Mouse (Mus musculus) limb, embryonic 12.5 days (tissue): Measurements from ENCODE around the gene Vps52. TPM values are rescaled to one million over a fixed set of nuclear protein-coding genes. Genes with fewer than 3 reads are reported as not detected.

ENCODE experiments used
- ATAC-seq: fragments of 200-750 bp; cut with Nextera tagmentation; 2 replicates; pipeline ENCODE4 v1.8.0; 2017; ENCODE audit warnings: low read depth, moderate TSS enrichment; ENCODE audit not compliant: insufficient number of reproducible peaks, insufficient read depth, low FRiP score, low TSS enrichment
- H3K27ac ChIP-seq: fragments of 300-500 bp; sonication (generic); 2 replicates; pipeline ENCODE4 v1.5.1; 2016; ENCODE audit warnings: mild to moderate bottlenecking, moderate library complexity
- H3K27me3 ChIP-seq: fragments of 300-500 bp; sonication (generic); 2 replicates; pipeline ENCODE4 v1.6.1; 2016; ENCODE audit warnings: mild to moderate bottlenecking, moderate library complexity
- H3K36me3 ChIP-seq: fragments of 300-500 bp; sonication (generic); 2 replicates; pipeline ENCODE4 v1.6.1; 2016; ENCODE audit warnings: mild to moderate bottlenecking, moderate library complexity
- H3K4me1 ChIP-seq: fragments of 300-500 bp; sonication (generic); replicated peaks from 2 replicates; pipeline ENCODE4 v1.6.1; 2016
- H3K4me2 ChIP-seq: fragments of 300-500 bp; sonication (generic); 2 replicates; pipeline ENCODE4 v1.6.1; 2016; ENCODE audit warnings: mild to moderate bottlenecking, moderate library complexity
- H3K4me3 ChIP-seq: fragments of 300-500 bp; sonication (generic); replicated peaks from 2 replicates; pipeline ENCODE4 v1.5.1; 2016; ENCODE audit warnings: mild to moderate bottlenecking
- H3K9ac ChIP-seq: fragments of 300-500 bp; sonication (generic); replicated peaks from 2 replicates; pipeline ENCODE4 v1.6.1; 2016; ENCODE audit warnings: mild to moderate bottlenecking, moderate library complexity
- H3K9me3 ChIP-seq: fragments of 300-500 bp; sonication (generic); 2 replicates; pipeline ENCODE4 v1.6.1; 2016; ENCODE audit warnings: mild to moderate bottlenecking, moderate library complexity
- WGBS: fragments of 180-500 bp; shearing (Covaris S2); methylation state at CpG from one replicate; pipeline ENCODE4 v1.1.7; 2016; 5-methylcytosine and 5-hydroxymethylcytosine counted together
- polyA plus RNA-seq: library from polyadenylated mRNA; unstranded; fragments of >200 nt; fragmentation: Nextera tagmentation; extraction: Ambion mirVana; gene quantifications from 2 replicates; pipeline ENCODE4 v1.2.1, GENCODE M21; 2016

Gene Vps52
- polyA plus RNA-seq, 1 experiment from 2014 or later, result 53.3 TPM

DNA sequence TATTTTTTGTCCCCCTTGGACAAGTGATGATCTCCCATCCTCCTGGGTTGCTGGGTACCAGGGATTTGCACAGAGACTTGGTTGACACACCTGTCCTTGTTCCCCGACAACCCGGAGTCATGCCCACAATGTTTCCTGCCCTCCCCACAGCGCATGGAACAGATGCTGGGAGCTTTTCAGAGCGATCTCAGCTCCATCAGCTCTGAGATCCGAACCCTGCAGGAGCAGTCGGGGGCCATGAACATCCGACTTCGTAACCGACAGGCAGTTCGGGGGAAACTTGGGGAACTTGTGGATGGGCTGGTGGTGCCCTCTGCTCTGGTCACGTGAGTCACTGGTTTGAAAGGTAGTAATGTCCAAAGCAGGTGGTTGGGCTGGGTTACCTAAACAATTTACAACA lies 2.8 kb downstream of the Vps52 start:
- ATAC-seq, result no peak
- Histone ChIP-seq H3K36me3 (peaks cover 63% of the 10 kb centered on the region), H3K9ac (no peak overlapping the region), H3K4me2 (no peak overlapping the region), H3K4me1 (peaks cover 29% of the 10 kb centered on the region), H3K9me3 (no peaks in the 10 kb centered on the region), H3K4me3 (no peak overlapping the region), H3K27ac (no peak overlapping the region), H3K27me3 (no peaks in the 10 kb centered on the region)
- 91% methylated on average over 11 of the region's 11 CpGs for WGBS

DNA sequence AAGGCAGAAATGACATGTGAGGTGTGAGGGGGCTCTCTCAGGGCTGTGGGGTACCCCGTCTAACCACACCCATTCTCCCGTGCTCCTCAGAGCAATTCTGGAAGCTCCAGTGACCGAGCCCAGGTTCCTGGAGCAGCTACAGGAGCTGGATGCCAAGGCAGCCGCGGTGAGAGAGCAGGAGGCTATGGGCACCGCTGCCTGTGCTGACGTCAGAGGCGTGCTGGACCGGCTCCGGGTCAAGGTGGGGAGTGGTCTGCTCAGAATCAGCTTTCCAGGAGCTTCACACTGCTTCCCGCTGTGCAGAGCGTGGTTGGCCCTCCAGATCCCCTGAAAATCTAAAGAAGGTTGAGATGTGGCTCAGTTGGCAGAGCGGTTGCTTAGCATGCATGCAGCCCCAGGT lies 3.5 kb downstream of the Vps52 start:
- H3K27ac ChIP-seq, result no peak overlapping the region
- H3K4me2 ChIP-seq, result no peak overlapping the region
- no peaks in the 10 kb centered on the region for H3K27me3 ChIP-seq
- WGBS, result 95% methylated on average over 13 of the region's 13 CpGs
- H3K36me3 ChIP-seq, result peaks cover 63% of the 10 kb centered on the region
- no peak for ATAC-seq
- no peak overlapping the region for H3K4me3 ChIP-seq
- H3K9ac ChIP-seq, result no peak overlapping the region
- no peaks in the 10 kb centered on the region for H3K9me3 ChIP-seq
- H3K4me1 ChIP-seq, result peaks cover 22% of the 10 kb centered on the region

DNA sequence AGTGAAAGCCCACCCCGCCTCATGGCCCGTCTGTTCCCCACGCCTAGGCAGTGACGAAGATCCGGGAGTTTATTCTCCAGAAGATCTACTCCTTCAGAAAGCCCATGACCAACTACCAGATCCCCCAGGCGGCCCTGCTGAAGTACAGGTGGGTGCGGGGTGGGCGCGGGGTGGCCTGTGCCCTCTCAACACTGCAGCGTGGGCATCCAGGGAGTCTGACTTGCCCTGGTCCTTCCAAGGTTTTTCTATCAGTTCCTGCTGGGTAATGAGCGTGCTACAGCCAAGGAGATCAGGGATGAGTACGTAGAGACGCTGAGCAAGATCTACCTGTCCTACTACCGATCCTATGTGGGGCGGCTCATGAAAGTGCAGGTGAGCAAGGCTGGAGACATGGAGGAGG lies 4.3 kb downstream of the Vps52 start:
- H3K4me3 ChIP-seq, result no peak overlapping the region
- WGBS, result 92% methylated on average over 15 of the region's 15 CpGs
- H3K9ac ChIP-seq, result no peak overlapping the region
- no peak overlapping the region for H3K27ac ChIP-seq
- no peaks in the 10 kb centered on the region for H3K27me3 ChIP-seq
- peaks cover 62% of the 10 kb centered on the region for H3K36me3 ChIP-seq
- peaks cover 15% of the 10 kb centered on the region for H3K4me1 ChIP-seq
- H3K9me3 ChIP-seq, result no peaks in the 10 kb centered on the region
- no peak for ATAC-seq
- no peak overlapping the region for H3K4me2 ChIP-seq

DNA sequence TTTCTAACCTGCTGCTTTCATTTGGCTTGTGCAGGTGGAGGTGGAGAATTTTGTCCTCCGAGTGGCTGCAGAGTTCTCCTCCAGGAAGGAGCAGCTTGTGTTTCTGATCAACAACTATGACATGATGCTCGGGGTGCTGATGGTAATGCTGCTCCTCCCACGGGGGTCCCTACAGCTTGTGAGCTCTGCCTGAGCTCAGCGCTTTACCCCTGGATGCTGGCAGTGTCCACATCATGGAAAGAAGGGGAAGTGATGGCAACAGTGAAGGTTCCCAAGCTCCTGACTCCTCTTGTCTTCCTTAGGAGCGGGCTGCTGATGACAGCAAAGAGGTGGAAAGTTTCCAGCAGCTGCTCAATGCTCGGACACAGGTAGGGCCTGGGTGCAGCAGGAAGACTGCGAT lies 7.3 kb downstream of the Vps52 start:
- peaks cover 2% of the 10 kb centered on the region; the same call in 1 of the 2 replicates for H3K4me1 ChIP-seq
- H3K27me3 ChIP-seq, result no peaks in the 10 kb centered on the region
- H3K27ac ChIP-seq, result no peak overlapping the region
- H3K9me3 ChIP-seq, result no peaks in the 10 kb centered on the region
- no peak overlapping the region for H3K4me2 ChIP-seq
- WGBS, result 90% methylated on average over 7 of the region's 7 CpGs
- no peak overlapping the region for H3K4me3 ChIP-seq
- ATAC-seq, result no peak
- peaks cover 83% of the 10 kb centered on the region for H3K36me3 ChIP-seq
- no peak overlapping the region for H3K9ac ChIP-seq

DNA sequence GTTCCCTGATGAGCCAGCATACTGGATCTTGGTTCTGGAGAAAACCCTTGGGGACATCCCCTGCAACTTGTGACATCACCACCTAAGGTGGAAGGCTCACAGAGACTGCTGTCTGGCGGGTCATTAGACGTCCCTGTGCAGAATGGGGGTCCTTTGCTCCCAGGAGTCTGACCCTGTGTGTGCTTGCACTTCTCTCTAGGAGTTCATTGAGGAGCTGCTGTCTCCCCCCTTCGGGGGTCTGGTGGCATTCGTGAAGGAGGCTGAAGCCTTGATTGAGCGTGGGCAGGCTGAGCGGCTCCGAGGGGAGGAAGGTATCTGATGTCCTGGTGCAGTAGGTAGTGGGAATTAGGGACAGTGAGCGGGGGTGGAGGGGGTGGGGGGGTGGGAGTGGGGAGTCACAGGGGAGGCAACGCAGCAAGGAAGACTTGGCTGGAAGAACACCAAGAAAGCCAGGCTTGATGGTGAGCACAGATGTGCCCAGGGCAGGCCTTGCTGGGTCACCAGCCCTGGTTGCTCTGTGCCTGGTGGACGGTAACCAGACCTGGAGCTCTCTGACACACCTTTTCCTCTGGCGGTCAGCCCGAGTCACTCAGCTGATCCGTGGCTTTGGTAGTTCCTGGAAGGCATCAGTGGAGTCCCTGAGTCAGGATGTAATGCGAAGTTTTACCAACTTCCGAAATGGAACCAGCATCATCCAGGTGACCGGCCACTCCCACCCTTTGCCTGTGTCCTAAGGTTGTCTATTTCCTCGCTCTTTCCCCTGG lies 9.7 kb downstream of the Vps52 start:
- peaks cover 63% of the 10 kb centered on the region for H3K36me3 ChIP-seq
- ATAC-seq, result no peak

DNA sequence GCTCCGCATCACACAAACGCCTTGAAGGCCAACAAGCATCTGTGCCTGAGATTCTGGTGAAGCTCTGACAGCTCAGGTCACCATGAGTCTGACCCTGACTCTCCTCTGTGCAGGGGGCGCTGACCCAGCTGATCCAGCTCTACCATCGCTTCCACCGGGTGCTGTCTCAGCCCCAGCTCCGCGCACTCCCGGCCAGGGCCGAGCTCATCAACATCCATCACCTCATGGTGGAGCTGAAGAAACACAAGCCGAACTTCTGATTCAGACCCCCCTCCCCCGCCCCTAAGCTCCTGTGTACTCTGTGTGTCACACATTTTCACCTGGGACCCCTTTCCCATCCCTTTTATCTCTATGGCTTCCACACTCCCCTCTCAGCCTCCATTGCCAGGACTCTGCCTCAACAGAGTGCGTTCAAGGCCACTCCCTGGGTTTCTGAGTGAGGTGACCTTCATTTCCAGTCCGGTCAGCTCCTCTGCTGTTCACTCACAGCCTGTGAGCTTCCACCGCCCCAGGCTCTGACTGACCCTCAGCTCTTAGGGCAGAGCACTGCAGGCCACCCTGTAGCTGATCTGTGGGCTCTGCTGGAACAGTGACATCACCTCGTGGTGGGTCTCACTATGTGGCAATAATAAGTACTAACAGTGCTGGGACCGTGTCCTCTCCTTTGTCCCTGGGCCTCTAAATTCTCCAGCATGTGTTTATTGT lies 10.4 kb downstream of the Vps52 start:
- Histone ChIP-seq H3K9ac (no peak overlapping the region), H3K4me3 (no peak overlapping the region), H3K9me3 (no peaks in the 10 kb centered on the region; the same call in 1 of the 2 replicates), H3K27me3 (no peaks in the 10 kb centered on the region), H3K4me2 (no peak overlapping the region), H3K4me1 (no peaks in the 10 kb centered on the region), H3K36me3 (peaks cover 56% of the 10 kb centered on the region), H3K27ac (no peak overlapping the region)
- WGBS, result 88% methylated on average over 16 of the region's 16 CpGs
- ATAC-seq, result no peak; the same call in 1 of the 2 replicates

More for the DNA sequence above, 9.7 kb downstream of the Vps52 start:
- Histone ChIP-seq H3K9me3 (no peaks in the 10 kb centered on the region; the same call in 1 of the 2 replicates), H3K27ac (no peak overlapping the region), H3K4me1 (no peaks in the 10 kb centered on the region), H3K27me3 (no peaks in the 10 kb centered on the region), H3K4me2 (no peak overlapping the region), H3K9ac (no peak overlapping the region), H3K4me3 (no peak overlapping the region)
- WGBS, result 89% methylated on average over 17 of the region's 17 CpGs

DNA sequence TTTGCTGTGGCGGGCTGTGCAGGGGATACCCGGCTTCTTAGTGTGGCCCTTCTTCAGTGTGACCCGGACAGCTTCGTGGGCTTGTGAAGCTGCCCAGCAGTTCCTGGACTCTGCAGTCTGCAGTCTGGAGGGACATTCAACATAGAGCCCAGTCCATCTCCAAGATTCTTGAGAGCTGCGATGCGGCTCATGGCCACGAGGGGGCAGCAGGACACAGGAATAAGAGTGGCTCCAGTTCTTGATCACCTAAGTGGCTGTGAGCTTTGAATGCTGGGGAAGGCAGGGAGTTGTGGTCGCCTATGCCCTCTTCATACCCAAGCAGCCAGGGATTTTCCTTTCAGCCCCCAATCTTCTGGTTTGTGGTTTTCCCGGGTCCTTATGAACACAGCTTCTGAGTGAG lies 12.9 kb downstream of the Vps52 start:
- Histone ChIP-seq H3K4me3 (no peak overlapping the region), H3K9ac (no peak overlapping the region), H3K9me3 (no peaks in the 10 kb centered on the region; the same call in 1 of the 2 replicates), H3K4me1 (0 out of 2 replicates have a peak, but pooled peaks cover 3% of the 10 kb centered on the region), H3K36me3 (peaks cover 31% of the 10 kb centered on the region), H3K27ac (no peak overlapping the region), H3K4me2 (no peak overlapping the region), H3K27me3 (peaks cover 5% of the 10 kb centered on the region; the same call in 1 of the 2 replicates)
- 3% methylated on average over 9 of the region's 9 CpGs for WGBS
- peak; percentile 28 for ATAC-seq

DNA sequence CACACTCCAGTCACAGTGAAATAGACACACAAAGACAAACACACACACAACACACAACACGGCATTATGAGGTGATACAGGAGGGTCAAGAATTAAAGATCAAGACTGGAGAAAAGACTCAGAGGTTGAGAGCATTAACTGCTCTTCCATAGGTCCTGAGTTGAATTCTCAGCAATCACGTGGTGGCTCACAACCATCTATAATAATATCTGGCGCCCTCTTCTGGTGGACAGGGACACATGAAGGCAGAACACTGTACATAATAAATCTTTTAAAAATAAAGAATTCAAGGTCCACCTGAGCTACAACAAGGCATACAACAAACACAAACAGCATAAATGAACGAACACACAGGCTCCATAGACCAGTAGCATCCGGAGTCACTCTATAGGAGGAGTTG lies 13.3 kb downstream of the Vps52 start:
- Histone ChIP-seq H3K4me3 (no peak overlapping the region), H3K9me3 (no peaks in the 10 kb centered on the region; the same call in 1 of the 2 replicates), H3K27ac (no peak overlapping the region), H3K36me3 (peaks cover 26% of the 10 kb centered on the region), H3K4me1 (0 out of 2 replicates have a peak, but pooled peaks cover 3% of the 10 kb centered on the region), H3K9ac (no peak overlapping the region), H3K4me2 (no peak overlapping the region), H3K27me3 (peaks cover 5% of the 10 kb centered on the region; the same call in 1 of the 2 replicates)
- 0 out of 2 replicates have a peak, but pooled peaks have one; percentile 8 for ATAC-seq
- 26% methylated on average over 5 of the region's 5 CpGs for WGBS

DNA sequence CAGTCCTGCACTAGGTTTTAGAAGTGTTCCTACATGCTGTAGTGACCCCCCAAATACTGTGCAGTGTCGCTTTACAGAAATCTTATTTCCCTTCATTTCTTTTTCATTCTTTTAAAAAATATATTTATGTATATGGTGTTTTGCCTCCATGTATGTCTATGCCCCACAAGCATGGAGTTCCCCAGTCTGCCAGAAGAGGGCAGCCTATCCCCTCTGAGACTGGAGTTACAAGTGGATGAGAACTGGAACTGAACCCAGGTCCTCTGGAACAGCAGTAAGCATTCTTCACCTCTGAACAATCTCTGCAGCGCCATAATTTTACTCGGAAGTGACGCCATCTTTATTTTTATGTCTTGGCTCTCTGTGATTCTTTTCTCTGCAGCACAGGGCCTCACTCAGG lies 13.8 kb downstream of the Vps52 start:
- Histone ChIP-seq H3K27me3 (peaks cover 5% of the 10 kb centered on the region), H3K36me3 (peaks cover 24% of the 10 kb centered on the region), H3K27ac (no peak overlapping the region), H3K4me3 (no peak overlapping the region), H3K4me2 (no peak overlapping the region), H3K9ac (no peak overlapping the region), H3K4me1 (0 out of 2 replicates have a peak, but pooled peaks cover 3% of the 10 kb centered on the region), H3K9me3 (no peaks in the 10 kb centered on the region; the same call in 1 of the 2 replicates)
- 80% methylated on average over 4 of the region's 4 CpGs for WGBS
- ATAC-seq, result no peak

DNA sequence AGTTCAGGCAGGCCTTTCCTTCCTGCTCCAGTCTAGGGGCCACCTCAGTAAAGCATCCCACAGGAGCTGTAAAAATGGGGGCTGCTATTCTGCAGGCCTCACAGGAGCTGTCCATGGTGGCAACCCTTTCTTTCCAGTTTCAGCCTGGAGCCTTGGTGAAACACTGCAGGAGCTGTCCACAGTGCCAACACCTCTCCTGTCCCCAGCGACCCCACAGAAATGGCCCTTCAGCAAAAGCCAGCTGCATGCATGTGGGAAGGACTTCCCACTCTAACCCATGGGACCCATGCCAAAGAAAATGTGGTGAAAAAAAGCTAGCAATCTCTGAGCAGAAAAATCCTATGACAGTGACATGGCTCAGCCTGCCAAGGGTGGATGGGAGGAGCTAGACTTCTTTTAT lies 17.1 kb downstream of the Vps52 start:
- H3K36me3 ChIP-seq, result no peaks in the 10 kb centered on the region
- no peak overlapping the region for H3K27ac ChIP-seq
- no peak for ATAC-seq
- 20% methylated on average over 1 of the region's 1 CpGs for WGBS
- 0 out of 2 replicates have a peak, but pooled peaks cover 3% of the 10 kb centered on the region for H3K4me1 ChIP-seq
- no peaks in the 10 kb centered on the region; the same call in 1 of the 2 replicates for H3K9me3 ChIP-seq
- H3K27me3 ChIP-seq, result peaks cover 35% of the 10 kb centered on the region
- H3K9ac ChIP-seq, result no peak overlapping the region
- H3K4me3 ChIP-seq, result no peak overlapping the region
- H3K4me2 ChIP-seq, result no peak overlapping the region

DNA sequence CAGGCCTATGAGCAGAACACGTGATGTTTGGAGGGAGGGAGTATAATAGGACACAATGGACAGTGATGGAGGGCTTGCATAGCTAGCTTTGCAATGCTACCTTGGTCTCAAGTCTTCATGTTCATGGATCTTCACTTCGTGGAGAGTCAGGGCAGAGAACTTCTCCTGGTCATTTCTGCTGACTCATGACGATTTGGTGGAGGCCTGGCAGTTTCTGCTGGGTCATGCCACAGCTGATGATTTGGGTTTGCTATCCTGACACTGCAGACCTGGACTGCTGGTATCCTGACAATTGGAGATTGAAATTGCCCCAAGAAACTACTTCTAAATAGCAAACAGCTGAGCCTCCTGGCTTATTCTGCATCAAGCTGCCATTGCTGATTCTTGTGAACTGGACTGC lies 18.0 kb downstream of the Vps52 start:
- H3K4me1 ChIP-seq, result 0 out of 2 replicates have a peak, but pooled peaks cover 6% of the 10 kb centered on the region
- peaks cover 44% of the 10 kb centered on the region for H3K27me3 ChIP-seq
- no peak overlapping the region for H3K4me2 ChIP-seq
- 56% methylated on average over 3 of the region's 3 CpGs for WGBS
- no peak for ATAC-seq
- H3K36me3 ChIP-seq, result no peaks in the 10 kb centered on the region
- no peaks in the 10 kb centered on the region; the same call in 1 of the 2 replicates for H3K9me3 ChIP-seq
- H3K9ac ChIP-seq, result no peak overlapping the region
- no peak overlapping the region for H3K4me3 ChIP-seq
- no peak overlapping the region for H3K27ac ChIP-seq
